Mouse (Mus musculus): ENCODE measurements around the gene Lrrc4.

DNA sequence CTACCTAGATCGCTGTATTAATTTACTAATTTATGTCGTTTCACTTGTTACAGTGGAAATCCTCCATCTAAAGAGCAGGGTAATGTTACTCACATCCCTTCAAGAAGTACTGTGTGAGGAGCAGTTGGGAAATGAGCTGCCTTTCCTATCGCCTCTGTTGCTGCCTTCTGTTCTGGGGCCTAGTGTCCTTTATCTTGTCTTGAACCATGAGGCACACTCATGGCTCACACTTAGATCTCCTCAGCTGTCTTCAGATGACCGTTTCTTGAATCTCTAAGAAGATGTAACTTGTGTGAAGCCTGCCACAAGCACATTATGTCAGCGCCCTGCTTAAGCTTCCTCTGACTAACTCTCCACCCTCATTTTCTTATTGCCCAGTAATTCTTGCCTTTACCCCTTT is 209.6 kb downstream of the Lrrc4 start:
- TF ChIP-seq CTCF (IDR thresholded peaks at IDR 0.05; ENCODE audit: low read depth, low read length) = no peak
- TF ChIP-seq GATA1 (IDR thresholded peaks at IDR 0.05; ENCODE audit: borderline replicate concordance, low read length) = no peak
- TF ChIP-seq TAL1 (conservative IDR thresholded peaks at IDR 0.05; ENCODE audit: low read depth, low read length) = no peak
- no peak for TF ChIP-seq POLR2AphosphoS5 (IDR thresholded peaks at IDR 0.05; ENCODE audit: insufficient replicate concordance, low read depth, low read length)
